In the genomic region with DNA sequence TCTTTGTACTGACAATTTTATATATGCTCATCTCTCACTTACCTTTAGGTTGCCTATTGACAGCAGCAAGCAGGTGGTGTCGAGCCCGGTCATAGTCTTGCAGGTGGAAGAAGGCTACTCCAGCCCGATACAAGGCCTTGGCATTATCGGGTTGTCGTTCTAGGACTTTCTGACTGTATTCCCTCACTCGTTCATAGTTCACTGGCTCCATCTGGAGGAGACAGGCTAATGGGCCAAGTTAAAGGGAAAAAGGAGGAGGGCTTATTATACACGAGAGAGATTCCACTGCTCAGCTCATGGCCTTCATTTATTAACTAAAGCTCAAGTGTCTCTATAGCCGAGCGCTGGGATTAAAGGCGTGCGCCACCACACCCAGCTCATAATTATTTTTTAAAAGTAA, we compare ENCODE assay signal across 14 mouse cellular contexts. TPM values are rescaled to one million over a fixed set of nuclear protein-coding genes. Genes with fewer than 3 reads are reported as not detected.
DNase-seq lines count a peak whose midpoint lies in the region; ATAC-seq lines count a peak whose summit lies in the region.
"Had no signal": no experiment of that assay in that cellular context is flagged by ENCODE, and none has a peak within 500 bp of the region (broad histone marks: within the 10 kb centered on the region; RNA-seq: fewer than 3 reads in every experiment).

No protein-coding gene starts in this region.

- no peak overlapping the region for H3K4me3 ChIP-seq in hindbrain, embryonic 13.5 days
- no peak overlapping the region for H3K4me3 ChIP-seq in hindbrain, embryonic 11.5 days (ENCODE audit: low read depth, low read length)
- no peak overlapping the region for H3K4me3 ChIP-seq in neural tube, embryonic 12.5 days
- 0 out of 2 replicates have a peak overlapping the region, but pooled peaks have one; percentile 2 for H3K4me3 ChIP-seq in kidney, embryonic 14.5 days (ENCODE audit: low read length)

- H3K27ac ChIP-seq in hindbrain, embryonic 13.5 days, result no peak overlapping the region
- H3K27ac ChIP-seq in hindbrain, embryonic 11.5 days (ENCODE audit: low read depth, low read length), result no peak overlapping the region
- no peak overlapping the region for H3K27ac ChIP-seq in neural tube, embryonic 12.5 days
- H3K27ac ChIP-seq in kidney, embryonic 14.5 days (ENCODE audit: low read depth, low read length), result no peak overlapping the region

- peak overlapping the region; percentile 19; the same call in 1 of the 2 replicates for H3K4me2 ChIP-seq in hindbrain, embryonic 13.5 days
- no peak overlapping the region for H3K4me2 ChIP-seq in hindbrain, embryonic 11.5 days (replicated peaks; ENCODE audit: low read depth, low read length)
- 0 out of 2 replicates have a peak overlapping the region, but pooled peaks have one; percentile 7 for H3K4me2 ChIP-seq in neural tube, embryonic 12.5 days (replicated peaks)
- no peak overlapping the region for H3K4me2 ChIP-seq in kidney, embryonic 14.5 days (replicated peaks; ENCODE audit: low read depth, low read length)

- H3K9me3 ChIP-seq in hindbrain, embryonic 13.5 days, result no peaks in the 10 kb centered on the region
- H3K9me3 ChIP-seq in hindbrain, embryonic 11.5 days (ENCODE audit: control insufficient read depth, low read length), result no peaks in the 10 kb centered on the region
- H3K9me3 ChIP-seq in neural tube, embryonic 12.5 days, result no peaks in the 10 kb centered on the region
- no peaks in the 10 kb centered on the region for H3K9me3 ChIP-seq in kidney, embryonic 14.5 days (ENCODE audit: control insufficient read depth, low read length)

- peaks cover 40% of the 10 kb centered on the region for H3K36me3 ChIP-seq in hindbrain, embryonic 13.5 days
- H3K36me3 ChIP-seq in hindbrain, embryonic 11.5 days (ENCODE audit: control insufficient read depth, insufficient read depth, low read length), result peaks cover 9% of the 10 kb centered on the region; the same call in 1 of the 2 replicates
- H3K36me3 ChIP-seq in neural tube, embryonic 12.5 days, result peaks cover 49% of the 10 kb centered on the region
- peaks cover 56% of the 10 kb centered on the region for H3K36me3 ChIP-seq in kidney, embryonic 14.5 days (ENCODE audit: control insufficient read depth, insufficient read depth, low read length)

- no peak for DNase-seq in hindbrain, embryonic 11.5 days (ENCODE audit: low spot score)
- DNase-seq in neural tube, embryonic 10.5 days (ENCODE audit: extremely low spot score, low spot score), result no peak
- no peak for DNase-seq in ovary, adult 18-20 months (ENCODE audit: low spot score)
- no peak for DNase-seq in gastrocnemius, adult 8-10 months (ENCODE audit: low spot score in 2 of 2)
- DNase-seq in urinary bladder, postnatal 36 days (ENCODE audit: low spot score in 2 of 2), result no peak
- DNase-seq: cerebellum, adult 11 months; left cerebral cortex, postnatal 4 days; thymus, adult 2 months had no signal

- peak overlapping the region; percentile 53; the same call in 1 of the 2 replicates for H3K9ac ChIP-seq in hindbrain, embryonic 13.5 days
- no peak overlapping the region for H3K9ac ChIP-seq in hindbrain, embryonic 11.5 days (ENCODE audit: low read depth, low read length)
- H3K9ac ChIP-seq in neural tube, embryonic 12.5 days, result no peak overlapping the region
- H3K9ac ChIP-seq in kidney, embryonic 14.5 days (ENCODE audit: low read depth, low read length), result no peak overlapping the region

- no peaks in the 10 kb centered on the region for H3K27me3 ChIP-seq in hindbrain, embryonic 13.5 days
- no peaks in the 10 kb centered on the region for H3K27me3 ChIP-seq in hindbrain, embryonic 11.5 days (ENCODE audit: control insufficient read depth, insufficient read depth, low read length)
- no peaks in the 10 kb centered on the region for H3K27me3 ChIP-seq in neural tube, embryonic 12.5 days (replicated peaks)
- no peaks in the 10 kb centered on the region for H3K27me3 ChIP-seq in kidney, embryonic 14.5 days (ENCODE audit: control insufficient read depth, insufficient read depth, low read length)

- H3K4me1 ChIP-seq in hindbrain, embryonic 13.5 days (replicated peaks), result peaks cover 35% of the 10 kb centered on the region
- H3K4me1 ChIP-seq in hindbrain, embryonic 11.5 days (replicated peaks; ENCODE audit: control insufficient read depth, insufficient read depth, low read length), result peaks cover 9% of the 10 kb centered on the region; the same call in 1 of the 2 replicates
- peaks cover 23% of the 10 kb centered on the region for H3K4me1 ChIP-seq in neural tube, embryonic 12.5 days
- H3K4me1 ChIP-seq in kidney, embryonic 14.5 days (ENCODE audit: control insufficient read depth, insufficient read depth, low read length), result peaks cover 17% of the 10 kb centered on the region

- 74% methylated on average over 11 of the region's 11 CpGs for WGBS in hindbrain, embryonic 13.5 days
- 88% methylated on average over 11 of the region's 11 CpGs for WGBS in hindbrain, embryonic 11.5 days
- WGBS in neural tube, embryonic 12.5 days, result 83% methylated on average over 11 of the region's 11 CpGs
- 66% methylated on average over 11 of the region's 11 CpGs for WGBS in kidney, embryonic 14.5 days

- ATAC-seq in hindbrain, embryonic 13.5 days (ENCODE audit: low FRiP score), result no peak
- no peak for ATAC-seq in hindbrain, embryonic 11.5 days (ENCODE audit: low FRiP score)
- no peak for ATAC-seq in neural tube, embryonic 12.5 days (ENCODE audit: low FRiP score, low read depth)
- no peak for ATAC-seq in kidney, embryonic 14.5 days (ENCODE audit: low FRiP score, low TSS enrichment)
- ATAC-seq: inflammation-experienced regulatory T-cells, adult 6 months had no signal

RNA-seq across cellular contexts. Expression of a gene that starts 3.3 kb away (rescaled TPM):
- 60.4 and 61.4 TPM in 2 replicates for polyA plus RNA-seq in hindbrain, embryonic 13.5 days (2015; fragmentation: Nextera tagmentation; extraction: Ambion mirVana)
- polyA plus RNA-seq in hindbrain, embryonic 11.5 days (2014; fragmentation: Nextera tagmentation; extraction: Ambion mirVana), result 47.0 and 53.1 TPM in 2 replicates
- 55.2 and 57.7 TPM in 2 replicates for polyA plus RNA-seq in neural tube, embryonic 12.5 days (2016; fragmentation: Nextera tagmentation; extraction: Ambion mirVana)
- 40.0 and 61.0 TPM in 2 replicates for polyA plus RNA-seq in kidney, embryonic 14.5 days (2014; fragmentation: Nextera tagmentation; extraction: Ambion mirVana)
- 10 to 100 TPM; 11.4 to 12.7 (median 11.9) TPM for total RNA-seq in gastrocnemius, adult 8-10 months (2022)

RNA-seq across cellular contexts. Expression of a gene that starts 4.0 kb away (rescaled TPM):
- 5.8 and 6.3 TPM in 2 replicates for polyA plus RNA-seq in hindbrain, embryonic 13.5 days (2015; fragmentation: Nextera tagmentation; extraction: Ambion mirVana)
- polyA plus RNA-seq in hindbrain, embryonic 11.5 days (2014; fragmentation: Nextera tagmentation; extraction: Ambion mirVana), result 7.0 and 10.1 TPM in 2 replicates
- polyA plus RNA-seq in neural tube, embryonic 12.5 days (2016; fragmentation: Nextera tagmentation; extraction: Ambion mirVana), result 5.7 and 7.5 TPM in 2 replicates
- polyA plus RNA-seq in kidney, embryonic 14.5 days (2014; fragmentation: Nextera tagmentation; extraction: Ambion mirVana), result 9.3 and 10.5 TPM in 2 replicates
- 10 to 100 TPM; 38.1 to 45.6 (median 44.3) TPM for total RNA-seq in gastrocnemius, adult 8-10 months (2022)

RNA-seq across cellular contexts. Expression of a gene that starts 13.5 kb away (rescaled TPM):
- polyA plus RNA-seq in hindbrain, embryonic 13.5 days (2015; fragmentation: Nextera tagmentation; extraction: Ambion mirVana), result 8.0 and 8.4 TPM in 2 replicates
- 5.7 and 7.5 TPM in 2 replicates for polyA plus RNA-seq in hindbrain, embryonic 11.5 days (2014; fragmentation: Nextera tagmentation; extraction: Ambion mirVana)
- polyA plus RNA-seq in neural tube, embryonic 12.5 days (2016; fragmentation: Nextera tagmentation; extraction: Ambion mirVana), result 7.2 and 7.5 TPM in 2 replicates
- 4.0 and 5.1 TPM in 2 replicates for polyA plus RNA-seq in kidney, embryonic 14.5 days (2014; fragmentation: Nextera tagmentation; extraction: Ambion mirVana)
- 1 to 10 TPM in 1 of 4 experiments, under 1 TPM in 3; 0.82 to 1.1 (median 0.90) TPM for total RNA-seq in gastrocnemius, adult 8-10 months (2022)

RNA-seq across cellular contexts. Expression of a gene that starts 13.8 kb away (rescaled TPM):
- polyA plus RNA-seq in hindbrain, embryonic 13.5 days (2015; fragmentation: Nextera tagmentation; extraction: Ambion mirVana), result not detected in 2 replicates
- polyA plus RNA-seq in hindbrain, embryonic 11.5 days (2014; fragmentation: Nextera tagmentation; extraction: Ambion mirVana), result not detected in 2 replicates
- polyA plus RNA-seq in neural tube, embryonic 12.5 days (2016; fragmentation: Nextera tagmentation; extraction: Ambion mirVana), result 0.45 TPM in 1 of 2 replicates, not detected in the other
- not detected in 2 replicates for polyA plus RNA-seq in kidney, embryonic 14.5 days (2014; fragmentation: Nextera tagmentation; extraction: Ambion mirVana)
- 1 to 10 TPM in 1 of 4 experiments, not detected in 3; 2.0 TPM for total RNA-seq in gastrocnemius, adult 8-10 months (2022)
- total RNA-seq: left cerebral cortex, postnatal 4 days had no signal
- polyA plus RNA-seq: erythroblast, embryonic 14.5 days; inflammation-experienced regulatory T-cells, adult 6 months; lung, embryonic 16.5 days had no signal

RNA-seq across cellular contexts. Expression of a gene that starts 17.4 kb away (rescaled TPM):
- 153 and 163 TPM in 2 replicates for polyA plus RNA-seq in hindbrain, embryonic 13.5 days (2015; fragmentation: Nextera tagmentation; extraction: Ambion mirVana)
- 184 and 194 TPM in 2 replicates for polyA plus RNA-seq in hindbrain, embryonic 11.5 days (2014; fragmentation: Nextera tagmentation; extraction: Ambion mirVana)
- 152 and 158 TPM in 2 replicates for polyA plus RNA-seq in neural tube, embryonic 12.5 days (2016; fragmentation: Nextera tagmentation; extraction: Ambion mirVana)
- polyA plus RNA-seq in kidney, embryonic 14.5 days (2014; fragmentation: Nextera tagmentation; extraction: Ambion mirVana), result 188 and 230 TPM in 2 replicates
- 10 to 100 TPM; 36.0 to 42.5 (median 37.7) TPM for total RNA-seq in gastrocnemius, adult 8-10 months (2022)

Comparison
In these comparisons a context has a peak if more than half of its experiments do, and no peak if none do; other contexts are left out.
1. H3K4me2 ChIP-seq: peak in hindbrain, embryonic 13.5 days (single experiment) and neural tube, embryonic 12.5 days (single experiment); none in hindbrain, embryonic 11.5 days (single experiment) and kidney, embryonic 14.5 days (single experiment).